In the genomic region with DNA sequence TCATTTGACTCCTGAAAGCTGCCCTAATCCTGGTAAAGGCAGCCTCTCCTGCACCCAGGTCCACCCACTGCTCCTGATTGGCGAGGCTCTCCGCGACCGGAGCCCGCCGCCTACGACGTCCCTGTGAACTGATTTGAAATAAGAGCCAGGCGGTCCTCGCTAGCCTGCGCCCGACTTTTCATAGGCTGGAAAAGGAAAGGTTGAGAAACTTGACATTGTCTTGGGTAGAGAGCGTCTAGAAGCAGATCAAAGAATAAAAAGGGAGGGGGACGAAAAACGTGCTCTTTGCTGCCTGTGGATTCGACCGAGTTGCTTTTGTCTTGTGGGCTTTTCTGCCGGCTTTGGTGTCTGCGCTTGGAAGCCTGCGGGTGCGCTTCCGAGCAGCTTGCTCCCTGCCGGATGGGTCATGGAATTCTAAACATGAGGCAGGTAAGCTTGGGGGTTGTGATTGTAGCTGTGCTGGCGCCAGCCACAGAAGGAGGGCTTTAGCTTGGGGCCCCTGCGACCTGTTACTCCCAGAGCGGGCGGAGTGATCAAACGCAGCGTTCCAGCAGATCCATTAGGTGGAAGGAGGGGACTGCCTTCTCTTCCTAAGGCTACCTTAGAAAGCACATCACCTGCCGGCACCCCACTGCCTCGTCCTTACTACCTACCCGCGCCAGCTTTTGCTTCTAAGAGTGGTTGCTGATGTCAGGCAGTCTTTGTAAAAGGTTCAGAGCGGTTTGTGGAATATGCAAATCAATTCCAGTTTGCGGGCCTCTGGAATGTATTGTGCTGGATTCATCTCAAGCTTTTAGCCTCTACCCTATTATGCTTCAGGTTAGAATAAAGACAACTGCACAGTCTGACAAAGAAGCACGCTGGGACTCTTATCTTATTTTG, we compare ENCODE assay signal across 8 mouse cellular contexts.
A peak's percentile ranks its signal among the peaks of the same experiment; 100 is the strongest.
DNase-seq lines count a peak whose midpoint lies in the region.

No protein-coding gene starts in this region.

- peaks cover 90% of the 10 kb centered on the region for H3K27me3 ChIP-seq in embryonic facial prominence, embryonic 10.5 days (replicated peaks; ENCODE audit: low read depth, poor library complexity, severe bottlenecking)
- peaks cover 90% of the 10 kb centered on the region for H3K27me3 ChIP-seq in limb, embryonic 10.5 days (ENCODE audit: low read depth, poor library complexity, severe bottlenecking)
- H3K27me3 ChIP-seq in midbrain, embryonic 10.5 days (ENCODE audit: low read depth, poor library complexity, severe bottlenecking): peaks cover 83% of the 10 kb centered on the region

- no peaks in the 10 kb centered on the region for H3K36me3 ChIP-seq in embryonic facial prominence, embryonic 10.5 days (replicated peaks)
- no peaks in the 10 kb centered on the region for H3K36me3 ChIP-seq in limb, embryonic 10.5 days
- H3K36me3 ChIP-seq in midbrain, embryonic 10.5 days: no peaks in the 10 kb centered on the region

- WGBS in embryonic facial prominence, embryonic 10.5 days: 14% methylated on average over 36 of the region's 36 CpGs
- WGBS in limb, embryonic 10.5 days: 12% methylated on average over 36 of the region's 36 CpGs
- WGBS in midbrain, embryonic 10.5 days: 12% methylated on average over 36 of the region's 36 CpGs

- H3K4me1 ChIP-seq in embryonic facial prominence, embryonic 10.5 days: peaks cover 12% of the 10 kb centered on the region
- peaks cover 9% of the 10 kb centered on the region; the same call in 1 of the 2 replicates for H3K4me1 ChIP-seq in limb, embryonic 10.5 days
- H3K4me1 ChIP-seq in midbrain, embryonic 10.5 days: peaks cover 42% of the 10 kb centered on the region

- H3K27ac ChIP-seq in embryonic facial prominence, embryonic 10.5 days (replicated peaks): peak overlapping the region; percentile 84
- peak overlapping the region; percentile 78 for H3K27ac ChIP-seq in limb, embryonic 10.5 days
- H3K27ac ChIP-seq in midbrain, embryonic 10.5 days (replicated peaks): peak overlapping the region; percentile 90

- peak; percentile 8 to 38 for DNase-seq in spleen, adult 18-20 months
- no peak for DNase-seq in spleen, postnatal 14 days (ENCODE audit: low spot score in 2 of 2)
- DNase-seq in embryonic facial prominence, embryonic 10.5 days (ENCODE audit: low spot score): peak; percentile 84
- peak; percentile 76 to 93 for DNase-seq in heart, adult 18-20 months
- peak; percentile 76 for DNase-seq in kidney, adult 11 months
- DNase-seq in limb, embryonic 10.5 days (ENCODE audit: low spot score): peak; percentile 68
- DNase-seq in midbrain, embryonic 10.5 days (ENCODE audit: low spot score): peak; percentile 83
- DNase-seq in skeletal muscle tissue, adult 2 months (ENCODE audit: low read depth, low spot score): peak; percentile 76

- H3K9me3 ChIP-seq in embryonic facial prominence, embryonic 10.5 days: no peaks in the 10 kb centered on the region
- H3K9me3 ChIP-seq in limb, embryonic 10.5 days (replicated peaks): no peaks in the 10 kb centered on the region
- no peaks in the 10 kb centered on the region for H3K9me3 ChIP-seq in midbrain, embryonic 10.5 days (replicated peaks)

- peak overlapping the region; percentile 64 for H3K4me3 ChIP-seq in embryonic facial prominence, embryonic 10.5 days
- peak overlapping the region; percentile 57 for H3K4me3 ChIP-seq in limb, embryonic 10.5 days
- H3K4me3 ChIP-seq in midbrain, embryonic 10.5 days: peak overlapping the region; percentile 71

Comparison
In these comparisons a context has a peak if more than half of its experiments do, and no peak if none do; other contexts are left out.
1. DNase-seq: peak in spleen, adult 18-20 months (2 of 2), embryonic facial prominence, embryonic 10.5 days (single experiment), heart, adult 18-20 months (2 of 2), kidney, adult 11 months (single experiment), limb, embryonic 10.5 days (single experiment), midbrain, embryonic 10.5 days (single experiment) and skeletal muscle tissue, adult 2 months (single experiment); none in spleen, postnatal 14 days (0 of 2).
2. Peak in every context shown above with its lines, with median percentiles within 50 percentile points of each other: H3K27ac ChIP-seq and H3K4me3 ChIP-seq.